Mouse (Mus musculus): ENCODE results near the gene Atp13a2. TPM values are rescaled to one million over a fixed set of nuclear protein-coding genes. Genes with fewer than 3 reads are reported as not detected.

Gene Atp13a2
- total RNA-seq, 2 experiments from 2014 or later = 20.0 to 23.7 TPM

DNA sequence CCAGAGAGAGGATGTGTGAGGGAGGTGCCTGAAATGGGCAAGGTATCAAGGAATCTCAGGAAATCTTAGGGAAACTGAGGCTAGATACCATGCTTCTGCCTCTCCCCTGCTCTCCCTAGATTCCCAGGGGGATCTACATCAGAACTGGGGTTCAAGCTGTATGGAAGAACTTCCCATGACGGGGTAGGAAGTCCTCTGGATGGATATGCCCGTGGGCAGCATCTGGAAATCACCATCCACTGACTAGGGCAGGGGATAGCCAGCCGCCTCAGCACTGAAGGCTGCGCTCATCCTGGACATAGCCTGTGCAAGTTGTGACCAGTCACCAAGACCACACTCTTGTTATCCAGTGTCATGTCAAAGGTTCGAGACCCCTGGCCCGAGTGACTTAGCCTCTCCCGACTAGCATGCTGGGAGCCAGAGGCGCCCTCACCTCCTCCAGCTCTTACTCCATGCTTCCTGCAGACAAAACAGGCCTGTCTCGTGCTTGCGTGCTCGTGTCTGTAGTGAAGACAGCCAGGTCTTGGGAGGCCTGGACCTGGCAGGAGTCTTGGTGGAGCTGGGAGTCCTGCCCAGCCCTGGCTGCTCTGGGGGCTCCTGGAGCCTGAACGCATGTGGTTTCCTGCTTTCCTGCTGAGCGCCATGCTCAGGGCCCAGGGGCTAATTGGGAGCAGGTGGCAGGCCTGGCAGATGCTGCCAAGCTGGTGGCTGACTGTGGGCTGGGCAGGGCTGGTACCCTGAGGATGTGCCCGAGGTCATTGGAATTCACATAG, 25.1 kb downstream of the Atp13a2 start:
- intact Hi-C loops (cut with DNase I) = no loop called here
- peak; percentile 67 for DNase-seq
- no peak for TF ChIP-seq CTCF (IDR thresholded peaks at IDR 0.05)
- peak overlapping the region; percentile 74 for H3K4me3 ChIP-seq
- peak overlapping the region; percentile 79 for H3K27ac ChIP-seq

DNA sequence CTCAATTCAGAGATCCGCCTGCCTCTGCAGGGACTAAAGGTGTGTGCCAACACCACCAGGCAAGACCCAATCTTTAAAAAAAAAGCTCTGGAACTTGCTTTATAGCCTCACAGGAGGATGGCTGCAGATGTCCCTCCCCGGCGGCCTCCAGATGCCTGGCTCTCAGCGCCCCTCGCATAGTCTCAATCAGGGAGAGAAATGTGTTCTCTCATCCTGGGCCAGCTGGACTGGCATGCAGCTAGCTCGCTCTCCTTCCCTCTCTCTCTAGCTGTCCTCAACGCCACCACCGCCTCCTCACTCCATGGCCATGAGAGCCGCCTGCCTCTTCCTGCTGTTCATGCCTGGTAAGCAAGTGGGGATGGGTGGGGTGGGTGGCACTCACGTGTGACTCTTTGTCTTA, 25.9 kb downstream of the Atp13a2 start:
- no peak overlapping the region for H3K4me3 ChIP-seq
- DNase-seq = no peak
- no peak overlapping the region for H3K27ac ChIP-seq
- no peak for TF ChIP-seq CTCF (IDR thresholded peaks at IDR 0.05)
- intact Hi-C loops (cut with DNase I) = no loop called here

- TF ChIP-seq CTCF (IDR thresholded peaks at IDR 0.05) = no peak
- H3K27ac ChIP-seq = no peak overlapping the region
- no peak for DNase-seq
- H3K4me3 ChIP-seq = no peak overlapping the region
- intact Hi-C loops (cut with DNase I) = no loop called here
Measured at GRCm38 (mm10) chr4:141014114-141014513, 27.4 kb downstream of the Atp13a2 start.

- intact Hi-C loops (cut with DNase I) = no loop called here
- no peak overlapping the region for H3K27ac ChIP-seq
- no peak overlapping the region for H3K4me3 ChIP-seq
- DNase-seq = no peak
- no peak for TF ChIP-seq CTCF (IDR thresholded peaks at IDR 0.05)
Measured at GRCm38 (mm10) chr4:141014856-141015255, 28.2 kb downstream of the Atp13a2 start.

DNA sequence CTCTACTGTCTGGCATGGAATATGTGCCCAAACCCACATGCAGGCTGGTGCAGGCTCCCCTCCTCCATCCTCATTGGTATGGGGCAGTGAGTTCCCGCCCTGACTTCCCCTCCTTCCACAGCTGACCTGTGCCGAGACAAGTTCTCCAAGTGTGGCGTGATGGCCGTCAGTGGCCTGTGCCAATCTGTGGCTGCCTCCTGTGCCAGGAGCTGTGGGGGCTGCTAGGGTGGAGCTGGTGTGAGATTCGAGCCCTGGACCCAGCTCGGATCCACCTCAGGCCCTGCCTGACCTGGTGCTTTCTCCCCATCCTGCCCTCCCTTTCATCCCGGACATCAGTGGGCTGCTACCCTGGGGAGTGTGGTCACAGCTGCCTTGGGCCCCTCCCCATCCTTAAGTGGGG, 28.7 kb downstream of the Atp13a2 start:
- Histone ChIP-seq H3K4me3 (no peak overlapping the region), H3K27ac (peak overlapping the region; percentile 78)
- DNase-seq = no peak
- no peak for TF ChIP-seq CTCF (IDR thresholded peaks at IDR 0.05)
- intact Hi-C loops (cut with DNase I) = no loop called here

- intact Hi-C loops (cut with DNase I) = no loop called here
- Histone ChIP-seq H3K4me3 (no peak overlapping the region), H3K27ac (peak overlapping the region; percentile 78)
- TF ChIP-seq CTCF (IDR thresholded peaks at IDR 0.05) = no peak
- DNase-seq = peak; percentile 77
Measured at GRCm38 (mm10) chr4:141016311-141016710, 29.6 kb downstream of the Atp13a2 start.

GRCm38 (mm10) chr4:141017657-141018436, 31.2 kb downstream of the Atp13a2 start:
- no peak for DNase-seq
- H3K4me3 ChIP-seq = no peak overlapping the region
- H3K27ac ChIP-seq = no peak overlapping the region
- TF ChIP-seq CTCF (IDR thresholded peaks at IDR 0.05) = no peak
- intact Hi-C loops (cut with DNase I) = no loop called here

DNA sequence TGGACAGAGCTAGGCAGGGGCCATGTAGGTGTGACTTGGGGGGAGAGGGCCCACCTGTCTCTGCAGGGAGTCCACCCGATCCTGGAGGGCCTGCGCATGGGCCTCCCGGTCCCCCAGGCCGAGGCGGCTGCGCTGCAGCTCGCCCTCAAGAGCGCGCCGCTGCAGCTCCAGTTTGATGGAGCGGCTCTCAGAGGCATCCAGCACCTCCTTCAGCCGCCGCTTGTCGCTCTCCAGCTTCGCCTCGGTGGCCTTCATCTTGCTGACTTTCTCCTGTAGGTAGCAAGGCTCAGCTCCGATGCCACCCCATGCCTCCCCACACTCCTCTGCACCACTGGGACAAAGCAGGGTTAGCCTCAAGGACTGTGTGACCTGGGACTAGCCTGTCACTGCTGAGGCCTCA, 33.5 kb downstream of the Atp13a2 start:
- H3K27ac ChIP-seq = no peak overlapping the region
- H3K4me3 ChIP-seq = no peak overlapping the region
- no peak for TF ChIP-seq CTCF (IDR thresholded peaks at IDR 0.05)
- intact Hi-C loops (cut with DNase I) = no loop called here
- no peak for DNase-seq

DNA sequence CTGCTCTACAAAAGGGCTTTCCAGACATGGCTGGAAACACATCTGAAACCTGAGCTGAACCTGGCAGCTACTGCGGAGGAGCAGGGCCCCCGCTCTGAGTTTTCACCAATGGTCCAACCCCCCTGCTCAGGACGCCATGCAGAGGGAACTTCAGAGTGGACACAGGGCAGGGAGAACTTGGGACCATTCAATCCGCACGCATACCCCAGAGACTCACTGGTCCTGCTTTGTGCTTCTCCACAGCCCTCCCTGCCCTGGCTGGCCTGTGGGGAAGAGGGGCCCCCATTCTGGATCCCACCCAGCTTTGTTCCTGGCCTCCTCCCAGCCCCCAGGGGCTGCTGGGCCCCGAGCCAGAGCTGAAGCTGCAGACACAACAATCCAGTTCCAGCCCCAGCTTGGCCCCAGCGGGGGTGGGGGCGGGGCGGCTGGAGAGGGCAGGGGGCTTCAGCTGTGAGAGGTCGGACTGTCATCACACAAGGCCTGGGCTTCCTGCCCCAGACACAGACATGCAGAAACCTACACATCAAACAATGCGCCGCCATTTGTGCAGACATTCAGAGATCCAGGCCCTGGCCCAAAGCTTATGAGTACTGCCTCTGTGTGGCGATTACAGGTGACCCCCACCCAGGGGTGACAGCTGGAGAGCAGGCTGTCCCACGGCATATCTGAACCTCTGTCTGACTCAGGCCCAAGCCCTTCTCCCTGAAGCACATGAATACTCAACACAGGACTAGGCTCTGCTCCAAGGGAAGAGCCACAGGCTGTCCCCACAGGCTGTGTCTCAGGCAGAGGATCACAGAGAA, 34.3 kb downstream of the Atp13a2 start:
- intact Hi-C loops (cut with DNase I) = no loop called here

GRCm38 (mm10) chr4:141021614-141021929, 34.9 kb downstream of the Atp13a2 start:
- TF ChIP-seq CTCF (IDR thresholded peaks at IDR 0.05) = no peak
- no peak overlapping the region for H3K4me3 ChIP-seq
- intact Hi-C loops (cut with DNase I) = no loop called here
- no peak for DNase-seq
- peak overlapping the region; percentile 54; the same call in 1 of the 2 replicates for H3K27ac ChIP-seq

More for the DNA sequence above, 34.3 kb downstream of the Atp13a2 start:
- Histone ChIP-seq H3K4me3 (no peak overlapping the region), H3K27ac (peak overlapping the region; percentile 54; the same call in 1 of the 2 replicates)
- DNase-seq = peak; percentile 61
- TF ChIP-seq CTCF (IDR thresholded peaks at IDR 0.05) = no peak

DNA sequence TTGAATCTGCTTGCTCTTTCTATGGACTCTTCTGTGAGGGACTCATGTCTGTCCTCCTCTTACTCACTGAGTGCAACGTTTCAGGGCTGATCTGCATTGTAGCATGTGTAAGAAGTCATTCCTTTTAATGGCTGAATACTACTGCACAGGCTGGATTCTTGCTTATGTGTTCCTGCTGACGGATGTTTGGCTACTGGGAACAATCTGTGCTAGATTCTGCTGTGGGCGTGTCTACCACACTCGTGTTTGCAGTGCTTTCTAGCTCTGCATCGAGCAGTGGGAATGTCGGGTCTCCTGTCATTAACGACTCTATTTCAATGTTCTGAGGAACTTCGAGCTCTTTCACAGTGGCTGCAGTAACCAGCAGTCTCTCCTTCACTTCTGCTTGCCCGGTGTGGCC, 37.4 kb downstream of the Atp13a2 start:
- no peak overlapping the region for H3K27ac ChIP-seq
- H3K4me3 ChIP-seq = no peak overlapping the region
- intact Hi-C loops (cut with DNase I) = no loop called here
- no peak for DNase-seq
- no peak for TF ChIP-seq CTCF (IDR thresholded peaks at IDR 0.05)

GRCm38 (mm10) chr4:141024992-141025391, 38.3 kb downstream of the Atp13a2 start:
- intact Hi-C loops (cut with DNase I) = no loop called here
- no peak for TF ChIP-seq CTCF (IDR thresholded peaks at IDR 0.05)
- no peak for DNase-seq
- H3K4me3 ChIP-seq = no peak overlapping the region
- H3K27ac ChIP-seq = no peak overlapping the region

Data from gastrocnemius, adult 2 months (tissue).